Mouse (Mus musculus): ENCODE measurements at regions not wholly inside any gene's neighbourhood (a gene's known extent, or its start where the extent isn't known, plus 50 kb on each side); places are given as distances from the start of the nearest gene placed in this dataset.

DNA sequence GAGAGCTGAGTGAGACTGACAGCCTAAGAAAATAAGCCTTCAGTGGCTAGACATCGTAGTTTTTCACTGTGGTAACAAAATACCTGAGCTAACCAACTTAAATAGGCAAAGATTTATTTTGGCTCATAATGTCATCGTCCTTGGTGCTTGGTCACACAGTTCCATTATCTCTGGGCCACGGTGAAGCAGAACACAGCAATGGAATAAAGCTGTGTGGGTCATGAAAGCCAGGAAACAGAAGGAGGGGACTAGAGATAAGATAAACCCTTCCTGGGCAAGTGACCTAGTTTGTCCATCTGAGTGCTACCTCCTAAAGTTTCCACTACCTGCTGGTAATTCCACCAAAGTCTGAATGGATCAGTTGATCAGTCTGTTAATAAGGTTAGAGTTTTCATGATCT is 134.8 kb upstream of the Gm5129 start:
- DNase-seq (ENCODE audit: low spot score), result no peak

GRCm38 (mm10) chr5:29875451-29875850 is 137.5 kb upstream of the Il6 start:
- no peak for DNase-seq (ENCODE audit: low spot score)

GRCm38 (mm10) chr5:29887267-29887841 is 125.6 kb upstream of the Il6 start:
- no peak for DNase-seq (ENCODE audit: low spot score)

GRCm38 (mm10) chr5:29892344-29892743 is 120.6 kb upstream of the Il6 start:
- DNase-seq (ENCODE audit: low spot score), result no peak

GRCm38 (mm10) chr5:29892861-29893260 is 120.1 kb upstream of the Il6 start:
- DNase-seq (ENCODE audit: low spot score), result no peak

- peak; percentile 54 for DNase-seq (ENCODE audit: low spot score)
Measured at GRCm38 (mm10) chr5:29893829-29894228, 119.1 kb upstream of the Il6 start.

DNA sequence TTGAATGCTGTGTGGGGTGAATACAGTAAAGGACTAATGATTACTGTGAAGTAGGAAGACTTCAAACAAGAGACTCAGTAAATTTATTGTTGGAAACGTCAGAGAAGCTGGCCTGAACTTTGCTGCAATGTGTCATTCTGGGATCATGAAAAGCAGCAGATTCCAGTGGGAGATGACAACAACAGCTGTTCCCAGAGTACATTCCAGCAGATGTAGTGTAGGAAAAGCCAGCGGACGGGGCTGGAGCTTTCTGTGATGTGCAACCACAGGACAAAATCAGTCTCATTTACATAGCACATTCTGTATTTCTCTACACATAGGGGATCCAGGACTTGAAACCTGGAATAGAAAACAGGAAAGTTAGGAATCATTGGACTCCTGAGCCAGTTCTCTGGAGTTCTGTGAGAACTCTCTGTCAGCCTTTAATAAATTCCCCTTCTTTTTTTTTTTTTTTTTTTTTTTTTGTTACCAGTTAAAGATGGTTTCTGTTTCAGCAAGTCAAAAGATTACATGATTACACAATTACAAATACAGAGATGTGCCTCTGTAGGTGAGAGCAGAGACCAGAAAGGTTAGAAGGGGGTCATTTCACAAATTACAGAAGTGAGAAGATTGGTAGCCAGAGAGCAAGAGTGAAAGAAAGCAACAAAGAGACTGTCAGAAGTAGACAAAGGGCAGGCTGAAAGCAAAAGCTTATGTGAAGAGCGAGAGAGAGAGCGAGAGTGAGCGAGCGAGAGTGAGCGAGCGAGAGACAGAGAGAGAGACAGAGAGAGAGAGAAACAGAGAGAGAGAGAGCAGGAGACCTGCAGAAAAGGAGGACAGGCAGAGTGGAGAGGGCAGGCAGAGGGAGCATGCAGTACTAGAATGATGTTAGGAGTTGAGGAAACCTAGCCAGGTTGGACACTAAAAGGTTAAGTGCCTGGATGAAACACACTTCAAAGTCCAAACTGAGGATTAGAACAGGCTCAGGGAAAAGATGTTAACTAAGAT is 118.0 kb upstream of the Il6 start:
- no peak for DNase-seq (ENCODE audit: low spot score)

DNA sequence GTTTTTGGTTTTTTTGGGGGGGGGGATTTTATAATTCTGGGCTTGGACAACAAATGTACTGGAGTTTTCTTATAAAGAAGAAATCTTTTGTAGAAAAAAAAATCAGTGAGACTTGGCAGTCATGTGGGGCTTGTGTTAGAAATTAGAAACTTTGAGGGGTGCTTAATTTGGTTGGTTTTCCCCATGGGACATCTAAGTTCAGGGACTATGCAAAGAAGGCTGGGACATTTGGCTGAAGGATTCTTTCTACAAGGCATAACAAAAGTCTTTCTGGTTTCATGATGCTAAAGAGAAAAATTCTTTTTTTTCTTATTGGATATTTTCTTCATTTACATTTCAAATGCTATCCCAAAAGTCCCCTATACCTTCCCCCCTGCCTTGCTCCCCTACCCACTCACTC is 115.3 kb upstream of the Il6 start:
- DNase-seq (ENCODE audit: low spot score), result no peak

DNA sequence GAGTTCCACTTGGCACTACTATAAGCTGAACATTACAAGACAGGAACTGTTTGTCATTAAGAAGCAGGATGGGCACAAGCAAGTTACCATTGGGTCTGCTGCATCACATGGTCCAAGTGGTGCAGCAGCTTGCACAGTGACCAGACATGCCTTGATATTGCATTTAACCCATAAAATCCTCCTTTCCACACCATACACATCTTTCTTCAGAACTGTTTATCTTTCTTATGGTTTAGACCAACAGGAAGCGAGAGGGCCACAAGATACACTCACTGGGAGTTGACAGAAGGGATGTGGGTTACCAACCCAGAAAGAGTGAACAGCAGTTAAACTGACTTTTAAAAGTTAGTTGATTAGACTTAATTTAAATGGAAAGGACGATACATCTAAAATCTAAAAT is 111.2 kb upstream of the Il6 start:
- no peak for DNase-seq (ENCODE audit: low spot score)

- DNase-seq (ENCODE audit: low spot score), result no peak
Measured at GRCm38 (mm10) chr5:29920295-29920694, 92.6 kb upstream of the Il6 start.

GRCm38 (mm10) chr5:29925527-29925926 is 87.4 kb upstream of the Il6 start:
- DNase-seq (ENCODE audit: low spot score), result peak; percentile 19

GRCm38 (mm10) chr5:29927594-29927993 is 85.3 kb upstream of the Il6 start:
- no peak for DNase-seq (ENCODE audit: low spot score)

DNA sequence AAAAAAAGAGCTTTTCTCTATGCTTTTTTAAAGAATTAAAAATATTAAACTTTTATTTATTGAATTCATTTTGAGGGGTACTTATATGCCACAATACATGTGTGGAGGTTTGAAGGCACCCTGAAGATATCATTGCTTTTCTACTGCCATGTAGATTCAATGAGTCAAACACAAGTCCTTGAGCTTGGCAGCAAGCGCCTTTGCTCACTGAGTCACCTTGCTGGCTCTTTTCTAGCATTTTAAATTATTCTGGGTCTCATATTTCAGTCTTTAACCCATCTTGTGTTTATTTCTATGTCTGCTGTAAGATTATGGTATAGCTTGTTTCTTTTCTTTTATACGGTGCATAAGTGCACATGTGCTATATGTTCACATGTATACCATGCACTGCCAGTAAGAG is 83.5 kb upstream of the Il6 start:
- DNase-seq (ENCODE audit: low spot score), result no peak

GRCm38 (mm10) chr5:29947225-29947624 is 65.7 kb upstream of the Il6 start:
- no peak for DNase-seq (ENCODE audit: low spot score)

DNA sequence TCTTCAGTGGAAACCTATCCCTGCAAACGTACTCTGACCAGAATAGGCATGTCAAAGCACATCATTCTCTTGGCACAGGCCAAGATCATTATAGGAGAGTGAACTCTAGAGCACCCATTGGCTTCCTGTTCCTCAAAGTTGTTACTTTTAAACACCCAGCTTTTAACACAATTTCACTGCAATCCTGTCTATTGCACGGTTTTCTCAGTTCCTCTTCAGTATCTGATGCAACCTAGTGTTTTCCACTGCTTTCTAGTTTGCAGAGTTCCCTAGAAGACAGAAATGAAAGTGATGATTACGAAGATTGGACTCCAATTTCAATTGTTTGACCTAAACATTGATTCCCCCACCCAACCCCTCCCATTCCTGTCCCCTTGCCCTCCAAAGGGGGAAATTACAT is 64.8 kb upstream of the Il6 start:
- no peak for DNase-seq (ENCODE audit: low spot score)

- DNase-seq (ENCODE audit: low spot score), result no peak
Measured at GRCm38 (mm10) chr5:29950456-29951170, 62.3 kb upstream of the Il6 start.

DNA sequence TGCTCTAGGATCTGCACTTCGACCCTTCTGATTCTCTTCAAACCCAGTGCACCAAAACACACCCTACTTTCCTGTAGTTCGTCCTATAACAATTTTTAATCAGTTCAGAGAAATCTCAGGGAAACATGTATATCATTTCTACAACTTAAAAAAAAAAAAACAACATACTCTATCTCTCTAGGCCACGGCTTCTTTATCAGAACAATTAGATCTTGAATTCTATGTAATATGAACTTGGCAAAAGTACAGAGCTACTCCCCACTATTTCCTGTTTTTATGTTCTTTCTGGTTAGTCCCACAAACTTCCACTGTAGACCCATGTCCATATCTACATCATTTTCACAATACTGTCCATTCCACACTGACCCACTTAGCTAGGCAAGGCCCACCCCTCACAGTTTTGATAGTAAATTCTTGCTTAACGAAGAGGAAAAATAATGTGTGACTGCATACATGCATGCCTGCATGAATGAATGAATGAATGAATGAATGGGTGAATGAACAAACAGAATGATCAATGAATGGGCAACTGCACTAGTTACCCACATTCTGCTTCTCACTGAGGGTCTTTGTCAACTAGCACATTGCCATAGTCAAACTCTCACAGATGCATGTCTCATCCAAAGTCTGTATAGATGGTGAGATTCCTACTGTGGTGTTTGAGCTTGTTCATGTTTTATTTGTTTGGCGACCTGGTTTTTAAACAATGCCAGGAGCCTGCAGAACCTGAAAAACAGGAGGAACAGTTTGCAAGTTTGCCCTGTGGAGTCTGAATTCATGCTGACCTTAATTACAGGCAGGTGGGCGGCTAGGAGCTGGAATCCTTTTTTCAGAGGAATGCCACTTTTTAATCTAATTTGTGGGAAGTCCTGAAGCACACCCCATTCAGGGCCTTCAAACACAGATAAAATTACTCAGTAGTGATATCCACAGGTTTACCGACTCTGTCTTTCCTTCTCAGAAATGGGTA is 61.2 kb upstream of the Il6 start:
- no peak for DNase-seq (ENCODE audit: low spot score)

Measured in c-Kit-positive CD71-positive TER-119-positive erythroid progenitor cells, embryonic 14.5 days (primary cell).